Mouse (Mus musculus) midbrain, embryonic 11.5 days (tissue): ENCODE results near the gene Tifab. TPM values are rescaled to one million over a fixed set of nuclear protein-coding genes. Genes with fewer than 3 reads are reported as not detected.
A peak's percentile ranks its signal among the peaks of the same experiment; 100 is the strongest.

Experiments used
- ATAC-seq: fragments of 200-750 bp; cut with Nextera tagmentation; 2 replicates; pipeline ENCODE4 v1.8.0; 2017; ENCODE audit warnings: moderate TSS enrichment, moderate library complexity; ENCODE audit not compliant: low FRiP score
- DNase-seq: peaks from one replicate; pipeline ENCODE4 v3.0.0; 2015; ENCODE audit warnings: low spot score; ENCODE audit errors: missing footprints
- H3K27ac ChIP-seq: fragments of 300-500 bp; sonication (generic); 2 replicates; pipeline ENCODE4 v1.5.1; 2014; ENCODE audit warnings: low read depth, low read length
- H3K27me3 ChIP-seq: fragments of 300-500 bp; sonication (generic); 2 replicates; pipeline ENCODE4 v1.6.1; 2014; ENCODE audit warnings: mild to moderate bottlenecking, low read length, moderate library complexity, mixed read lengths; ENCODE audit not compliant: control insufficient read depth, insufficient read depth
- H3K36me3 ChIP-seq: fragments of 300-500 bp; sonication (generic); 2 replicates; pipeline ENCODE4 v1.6.1; 2014; ENCODE audit warnings: mild to moderate bottlenecking, low read length, moderate library complexity, mixed read lengths; ENCODE audit not compliant: control insufficient read depth, insufficient read depth
- H3K4me1 ChIP-seq: fragments of 300-500 bp; sonication (generic); 2 replicates; pipeline ENCODE4 v1.6.1; 2014; ENCODE audit warnings: low read length; ENCODE audit not compliant: control insufficient read depth, insufficient read depth
- H3K4me2 ChIP-seq: fragments of 300-500 bp; sonication (generic); 2 replicates; pipeline ENCODE4 v1.6.1; 2014; ENCODE audit warnings: mild to moderate bottlenecking, moderate library complexity
- H3K4me3 ChIP-seq: fragments of 300-500 bp; sonication (generic); 2 replicates; pipeline ENCODE4 v1.5.1; 2014; ENCODE audit warnings: low read depth, low read length
- H3K9ac ChIP-seq: fragments of 300-500 bp; sonication (generic); 2 replicates; pipeline ENCODE4 v1.6.1; 2014; ENCODE audit warnings: low read length
- H3K9me3 ChIP-seq: fragments of 300-500 bp; sonication (generic); 2 replicates; pipeline ENCODE4 v1.6.1; 2016; ENCODE audit warnings: low read length; ENCODE audit not compliant: control insufficient read depth
- WGBS: fragments of 180-500 bp; shearing (Covaris S2); extraction: QIAGEN DNeasy Blood & Tissue Kit; methylation state at CpG from one replicate; pipeline ENCODE4 v1.1.7; 2014; 5-methylcytosine and 5-hydroxymethylcytosine counted together
- polyA plus RNA-seq: library from polyadenylated mRNA; unstranded; fragments of >200 nt; fragmentation: Nextera tagmentation; extraction: Ambion mirVana; gene quantifications from 2 replicates; pipeline ENCODE4 v1.2.1, GENCODE M21; 2014

Tifab gene
- polyA plus RNA-seq, 1 experiment from 2014 or later = 0.60 TPM

DNA sequence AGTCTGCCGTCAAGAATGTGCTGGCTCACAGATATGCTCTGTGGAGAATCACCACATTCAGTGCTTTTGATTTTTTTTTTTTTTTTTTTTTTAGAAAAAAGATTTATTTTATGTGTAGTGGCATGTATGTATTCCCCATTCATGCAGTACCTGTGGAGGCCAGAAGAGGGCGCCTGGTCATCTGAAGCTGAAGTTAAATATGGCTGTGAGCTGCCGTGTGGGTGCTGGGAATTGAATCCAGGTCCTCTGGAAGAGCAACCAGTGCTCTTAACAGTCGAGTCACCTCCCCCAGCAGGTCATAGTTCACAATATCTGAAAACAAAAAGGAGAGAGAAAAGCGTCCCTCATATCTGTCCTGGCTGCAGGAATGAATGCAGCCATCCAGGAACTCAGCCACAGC, 11.0 kb upstream of the Tifab start:
- Histone ChIP-seq H3K27ac (no peak overlapping the region), H3K9me3 (no peaks in the 10 kb centered on the region; the same call in 1 of the 2 replicates), H3K36me3 (no peaks in the 10 kb centered on the region), H3K9ac (no peak overlapping the region), H3K4me2 (no peak overlapping the region), H3K4me3 (no peak overlapping the region), H3K4me1 (no peaks in the 10 kb centered on the region), H3K27me3 (no peaks in the 10 kb centered on the region)
- 77% methylated on average over 5 of the region's 5 CpGs for WGBS
- ATAC-seq (no peak), DNase-seq (peak; percentile 75)

DNA sequence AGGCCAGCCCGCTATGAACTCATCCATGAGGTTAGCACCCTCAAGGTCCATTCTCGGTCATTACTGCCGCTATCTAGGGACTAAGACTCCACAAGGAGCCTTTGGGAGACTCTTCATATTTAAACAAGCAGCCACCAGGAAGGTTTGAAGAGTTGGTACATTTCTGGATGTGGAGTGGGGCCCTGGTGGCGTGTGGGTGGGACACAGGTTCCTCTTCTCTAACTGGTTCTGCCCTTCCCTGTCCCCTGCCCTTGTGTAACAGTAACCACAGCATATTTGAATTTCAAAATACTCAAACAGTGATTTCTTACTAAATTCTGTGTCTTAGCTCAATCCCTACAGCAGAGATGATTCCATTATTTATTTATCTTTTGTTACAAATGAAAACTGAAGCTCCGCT, 5.0 kb upstream of the Tifab start:
- Histone ChIP-seq H3K27me3 (no peaks in the 10 kb centered on the region), H3K9me3 (no peaks in the 10 kb centered on the region), H3K36me3 (no peaks in the 10 kb centered on the region), H3K4me1 (no peaks in the 10 kb centered on the region), H3K27ac (no peak overlapping the region), H3K9ac (no peak overlapping the region), H3K4me2 (no peak overlapping the region), H3K4me3 (no peak overlapping the region)
- ATAC-seq (no peak), DNase-seq (no peak)
- WGBS = 87% methylated on average over 5 of the region's 5 CpGs

DNA sequence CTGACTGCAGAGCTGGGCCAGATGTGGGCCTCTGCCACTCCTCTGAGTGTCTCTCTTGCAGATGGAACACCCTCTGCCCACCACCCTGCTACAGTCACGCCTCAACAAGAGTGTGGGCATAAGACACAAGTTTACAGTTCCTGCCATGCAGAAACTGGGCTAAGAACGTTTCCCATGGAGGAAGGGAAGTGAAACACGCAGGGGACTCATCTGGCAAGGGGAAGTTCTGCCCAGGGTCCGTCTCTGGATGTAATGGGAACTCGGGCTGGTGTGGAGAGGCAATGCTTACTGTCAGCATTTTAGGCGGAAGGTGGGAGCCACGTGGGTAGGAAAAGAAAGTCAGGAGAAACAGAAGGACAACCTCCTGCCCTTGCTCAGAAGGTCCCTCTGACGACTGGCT, 2.7 kb upstream of the Tifab start:
- no peak for ATAC-seq
- no peak overlapping the region for H3K9ac ChIP-seq
- H3K4me1 ChIP-seq = no peaks in the 10 kb centered on the region
- no peaks in the 10 kb centered on the region for H3K9me3 ChIP-seq
- H3K27me3 ChIP-seq = no peaks in the 10 kb centered on the region
- no peak overlapping the region for H3K4me3 ChIP-seq
- WGBS = 76% methylated on average over 8 of the region's 8 CpGs
- no peak overlapping the region for H3K4me2 ChIP-seq
- no peak overlapping the region for H3K27ac ChIP-seq
- H3K36me3 ChIP-seq = no peaks in the 10 kb centered on the region
- no peak for DNase-seq

DNA sequence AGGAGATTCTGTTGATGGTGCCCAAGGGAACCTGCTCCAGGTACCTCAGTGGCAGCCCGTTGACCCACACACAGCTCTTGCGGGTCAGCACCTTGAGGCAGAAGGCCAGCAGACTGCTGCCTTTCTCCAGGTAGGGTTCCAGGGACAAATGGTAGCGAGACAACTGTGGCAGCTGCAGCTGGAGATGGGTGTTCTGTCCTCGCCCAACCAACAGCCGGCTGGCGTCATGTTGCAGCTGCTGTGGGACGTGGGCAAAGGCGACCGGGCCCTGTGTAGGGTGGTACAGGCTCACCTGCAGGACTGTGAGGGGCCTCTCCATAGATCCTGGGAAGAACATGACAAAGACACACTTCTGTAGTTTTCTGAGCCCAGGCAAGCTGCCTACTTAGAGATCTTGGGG, 2.4 kb downstream of the Tifab start:
- no peak for DNase-seq
- H3K27ac ChIP-seq = no peak overlapping the region
- WGBS = 88% methylated on average over 9 of the region's 9 CpGs

DNA sequence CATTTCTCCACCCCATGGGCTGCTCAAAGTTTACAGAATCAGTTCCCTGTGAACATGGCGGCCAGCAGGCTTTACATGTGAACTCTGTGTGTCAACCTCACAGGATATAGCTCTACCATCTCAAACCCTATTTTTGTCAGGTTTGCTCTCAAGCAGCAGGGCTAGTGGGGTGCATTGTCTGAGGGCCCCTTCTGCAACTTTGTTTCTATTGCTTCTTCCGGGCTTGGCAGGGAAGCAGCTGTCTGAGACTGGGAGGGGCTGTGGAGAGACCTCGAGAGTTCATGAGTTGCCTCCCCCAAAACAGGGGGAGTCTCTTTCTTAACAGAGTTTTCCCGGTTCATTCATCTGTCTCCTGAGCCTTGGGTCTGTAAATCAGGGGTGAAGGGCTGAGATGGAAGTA, 2.8 kb downstream of the Tifab start:
- WGBS = 86% methylated on average over 4 of the region's 4 CpGs
- Histone ChIP-seq H3K36me3 (no peaks in the 10 kb centered on the region), H3K4me1 (no peaks in the 10 kb centered on the region), H3K27me3 (no peaks in the 10 kb centered on the region), H3K9me3 (no peaks in the 10 kb centered on the region), H3K27ac (no peak overlapping the region), H3K4me2 (no peak overlapping the region), H3K9ac (no peak overlapping the region), H3K4me3 (no peak overlapping the region)
- DNase-seq = no peak
- no peak for ATAC-seq

More for the DNA sequence above, 2.4 kb downstream of the Tifab start:
- no peaks in the 10 kb centered on the region for H3K9me3 ChIP-seq
- H3K4me2 ChIP-seq = no peak overlapping the region
- no peak overlapping the region for H3K9ac ChIP-seq
- H3K27me3 ChIP-seq = no peaks in the 10 kb centered on the region
- ATAC-seq = no peak
- H3K4me3 ChIP-seq = no peak overlapping the region
- no peaks in the 10 kb centered on the region for H3K36me3 ChIP-seq
- no peaks in the 10 kb centered on the region for H3K4me1 ChIP-seq

DNA sequence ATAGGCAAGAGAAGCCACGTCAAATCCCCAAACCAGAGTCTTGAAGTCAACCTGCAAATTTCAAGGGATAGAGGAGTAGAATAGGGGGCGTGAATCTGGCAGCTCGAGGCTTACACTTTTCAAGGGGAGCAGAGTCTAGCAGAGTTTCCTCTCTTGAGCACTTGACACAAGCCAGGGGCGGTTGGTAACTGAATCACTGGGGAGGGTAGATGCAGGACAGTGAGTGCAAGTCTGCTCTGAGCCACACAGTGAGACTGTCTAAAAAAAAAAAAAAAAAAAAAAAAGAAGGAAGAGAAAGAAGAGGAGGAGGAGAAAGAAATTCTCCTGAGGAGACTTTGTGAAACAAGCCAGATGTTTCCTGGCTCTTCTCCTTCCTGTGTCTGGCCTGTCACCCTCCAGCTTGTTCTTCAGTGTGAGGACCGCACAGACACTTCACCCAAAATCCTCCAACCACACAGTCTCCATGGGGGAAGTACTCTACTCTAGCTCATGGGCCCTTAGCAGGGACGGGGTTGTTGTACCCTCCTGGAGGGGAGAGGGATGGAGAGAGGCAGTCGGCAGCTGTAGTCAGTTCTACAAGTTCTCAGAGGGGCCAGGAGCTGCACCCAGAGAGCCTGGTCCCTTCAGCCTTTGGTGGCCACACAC, 5.7 kb downstream of the Tifab start:
- no peaks in the 10 kb centered on the region; the same call in 1 of the 2 replicates for H3K4me1 ChIP-seq
- H3K4me2 ChIP-seq = no peak overlapping the region
- no peak overlapping the region for H3K27ac ChIP-seq
- H3K4me3 ChIP-seq = no peak overlapping the region
- H3K9ac ChIP-seq = no peak overlapping the region
- ATAC-seq (no peak), DNase-seq (no peak)
- 60% methylated on average over 7 of the region's 7 CpGs for WGBS
- H3K36me3 ChIP-seq = no peaks in the 10 kb centered on the region
- H3K27me3 ChIP-seq = no peaks in the 10 kb centered on the region
- no peaks in the 10 kb centered on the region for H3K9me3 ChIP-seq

DNA sequence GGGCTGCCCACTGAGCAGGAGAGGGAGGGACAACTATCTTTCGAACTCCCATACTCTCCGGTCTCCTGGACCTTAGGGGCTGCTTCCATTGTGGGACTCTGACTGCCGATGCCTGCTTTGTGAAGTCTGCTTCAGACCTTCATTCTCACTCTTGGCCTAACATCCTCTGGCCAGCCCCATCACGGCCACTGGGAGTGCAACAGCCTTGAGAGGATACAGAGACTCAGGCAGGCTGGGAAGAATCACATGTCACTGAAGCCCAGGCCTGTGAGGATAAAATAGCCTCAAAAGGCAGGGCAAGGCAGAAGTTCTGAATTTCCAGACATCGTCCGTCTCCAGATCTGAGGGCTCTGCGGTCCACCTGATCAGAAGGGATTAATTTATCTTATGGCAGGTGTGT, 6.6 kb downstream of the Tifab start:
- Histone ChIP-seq H3K36me3 (no peaks in the 10 kb centered on the region), H3K27me3 (no peaks in the 10 kb centered on the region), H3K9me3 (no peaks in the 10 kb centered on the region), H3K9ac (no peak overlapping the region), H3K4me2 (no peak overlapping the region), H3K27ac (no peak overlapping the region), H3K4me3 (no peak overlapping the region), H3K4me1 (peaks cover 2% of the 10 kb centered on the region; the same call in 1 of the 2 replicates)
- WGBS = 82% methylated on average over 7 of the region's 7 CpGs
- ATAC-seq (no peak), DNase-seq (no peak)

DNA sequence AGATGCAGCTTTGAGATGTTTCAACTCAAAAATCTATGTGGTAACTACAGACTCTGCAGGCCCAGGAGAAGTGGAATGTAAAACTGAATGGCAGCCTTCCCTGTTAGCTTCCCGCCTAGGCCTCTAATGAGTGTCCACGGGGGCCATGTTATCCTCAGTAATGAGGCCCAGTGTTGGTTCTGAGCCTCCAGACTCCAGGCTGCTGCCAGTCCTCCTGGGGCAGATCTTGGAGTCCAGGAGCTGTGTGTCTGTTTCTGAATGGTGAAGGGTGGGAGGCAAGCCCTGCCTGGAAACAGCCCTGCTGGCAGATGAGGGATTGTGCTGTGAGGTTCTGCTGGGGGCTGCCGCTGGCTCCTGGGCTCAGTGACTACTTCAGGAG, 10.3 kb downstream of the Tifab start:
- Histone ChIP-seq H3K9ac (no peak overlapping the region), H3K4me1 (peaks cover 2% of the 10 kb centered on the region; the same call in 1 of the 2 replicates), H3K27ac (no peak overlapping the region), H3K27me3 (no peaks in the 10 kb centered on the region), H3K36me3 (no peaks in the 10 kb centered on the region), H3K4me2 (no peak overlapping the region), H3K9me3 (no peaks in the 10 kb centered on the region), H3K4me3 (no peak overlapping the region)
- DNase-seq (no peak), ATAC-seq (no peak; the same call in 1 of the 2 replicates)
- 58% methylated on average over 3 of the region's 3 CpGs for WGBS

DNA sequence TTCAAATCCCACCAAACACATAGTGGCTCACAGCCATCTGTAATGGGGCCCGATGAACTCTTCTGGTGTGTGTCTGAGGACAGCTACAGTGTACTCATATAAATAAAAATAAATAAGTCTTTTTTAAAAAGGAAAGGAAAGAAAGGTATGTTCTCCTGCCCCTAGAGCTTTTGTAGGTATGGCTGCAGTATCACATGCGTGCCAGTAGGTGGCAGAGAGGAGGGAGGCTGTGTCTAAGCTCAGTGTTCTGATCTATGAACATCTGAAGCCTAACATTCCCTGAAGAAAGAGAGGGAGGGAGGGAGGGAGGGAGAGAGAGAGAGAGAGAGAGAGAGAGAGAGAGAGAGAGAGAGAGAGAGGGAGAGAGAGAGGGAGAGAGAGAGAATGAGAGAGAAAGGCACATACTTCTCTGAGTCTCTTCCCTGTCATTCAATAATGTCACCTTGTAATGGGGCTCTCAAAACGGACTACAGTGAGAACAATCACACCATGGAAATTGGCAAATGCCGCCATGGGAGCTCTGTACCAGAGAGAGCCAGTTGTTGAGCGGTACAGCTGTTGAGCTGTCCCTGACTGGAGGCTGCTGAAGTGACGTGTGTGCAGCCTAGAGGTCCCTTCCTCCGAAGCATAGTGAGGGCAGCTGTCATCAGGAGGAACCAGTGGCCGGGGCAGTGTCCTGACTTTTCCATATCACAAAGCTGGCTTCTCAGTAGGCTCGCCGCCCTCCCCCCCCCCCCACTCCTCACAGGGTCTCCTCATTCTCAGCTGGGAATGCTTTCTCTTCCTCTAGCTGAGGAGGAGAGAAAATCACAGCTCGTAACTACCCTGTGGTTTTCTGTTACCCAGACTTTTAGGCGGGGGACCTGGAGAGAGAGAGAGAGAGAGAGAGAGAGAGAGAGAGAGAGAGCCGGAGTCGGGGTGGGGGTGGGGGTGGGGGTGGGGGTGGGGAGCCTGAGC, 11.0 kb downstream of the Tifab start:
- peak; percentile 61 for ATAC-seq
- WGBS = 42% methylated on average over 12 of the region's 14 CpGs
- H3K27ac ChIP-seq = no peak overlapping the region

More for the DNA sequence above, 11.0 kb downstream of the Tifab start:
- no peaks in the 10 kb centered on the region for H3K36me3 ChIP-seq
- H3K9me3 ChIP-seq = no peaks in the 10 kb centered on the region
- no peak overlapping the region for H3K9ac ChIP-seq
- H3K4me2 ChIP-seq = no peak overlapping the region
- H3K4me3 ChIP-seq = no peak overlapping the region
- no peaks in the 10 kb centered on the region for H3K27me3 ChIP-seq
- peak; percentile 87 for DNase-seq
- H3K4me1 ChIP-seq = peaks cover 2% of the 10 kb centered on the region; the same call in 1 of the 2 replicates
